Mouse (Mus musculus) liver, adult 2 months (tissue): Measurements from ENCODE around the gene Ltbp1.

Experiments used
- CTCF ChIP-seq: fragments of 200-500 bp; IDR thresholded peaks from 2 replicates; pipeline ENCODE4 v1.5.1; 2011; ENCODE audit warnings: low read depth, low read length, control low read depth
- POLR2A ChIP-seq: fragments of 200-500 bp; IDR thresholded peaks from 2 replicates; pipeline ENCODE4 v1.6.1; 2011; ENCODE audit warnings: low read length, control low read depth; ENCODE audit not compliant: insufficient read depth; ENCODE audit errors: extremely low read depth

GRCm38 (mm10) chr17:74994582-74994893 is 10.8 kb upstream of the Ltbp1 start:
- TF ChIP-seq CTCF: no peak
- no peak for TF ChIP-seq POLR2A
